Mouse (Mus musculus): ENCODE data around the gene Il3ra.

Il3ra gene

DNA sequence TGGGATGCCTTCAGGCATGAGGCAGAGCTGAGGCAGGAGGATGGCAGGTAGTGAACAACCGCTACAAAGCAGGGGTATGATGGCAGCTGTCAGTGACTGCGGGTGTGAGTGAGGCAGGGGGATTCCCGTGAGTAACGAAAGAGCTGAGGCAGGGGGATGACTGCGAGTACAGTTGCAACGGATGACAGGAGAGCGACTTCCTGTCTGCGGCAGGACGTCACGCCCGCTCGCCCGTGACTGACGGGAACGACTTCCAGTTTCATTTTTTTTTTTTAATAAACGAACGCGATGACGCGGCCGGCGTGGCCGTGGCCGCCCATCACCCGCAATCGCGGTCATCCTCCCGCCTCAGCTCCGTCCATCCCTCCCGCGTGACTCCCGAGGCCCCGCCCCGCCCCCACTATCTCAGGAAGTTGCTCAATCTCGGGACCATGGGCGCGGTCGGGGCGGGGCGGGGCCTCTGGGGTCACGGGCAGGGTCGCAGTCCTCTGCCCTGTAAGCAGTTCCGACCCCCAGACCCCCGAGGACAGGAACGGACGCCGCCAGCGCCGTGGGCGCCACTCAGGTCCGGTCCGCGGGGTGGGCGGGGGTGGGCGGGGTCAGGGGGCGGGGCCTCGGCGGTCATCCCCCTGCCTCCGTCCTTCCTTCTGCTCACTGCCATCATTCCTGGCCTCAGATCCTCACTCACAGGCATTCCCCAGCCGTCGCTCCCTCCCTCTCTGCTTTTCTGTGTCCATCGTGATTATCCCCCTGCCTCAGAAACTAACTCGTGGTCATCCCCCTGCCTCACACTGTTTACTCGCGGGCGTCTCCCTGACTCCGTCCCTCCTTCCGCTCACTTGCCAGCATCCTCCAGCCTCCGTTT lies at the start of gene Il3ra:
Gene Il3ra, plus strand, starts transcription at position 328 of the 865 bp plus-strand sequence.
- CTCF ChIA-PET, result interaction anchor here (0.6 kb wide), 1 partner anchor 368 kb away, joined by 6 read pairs; no protein-coding TSS in a partner anchor

DNA sequence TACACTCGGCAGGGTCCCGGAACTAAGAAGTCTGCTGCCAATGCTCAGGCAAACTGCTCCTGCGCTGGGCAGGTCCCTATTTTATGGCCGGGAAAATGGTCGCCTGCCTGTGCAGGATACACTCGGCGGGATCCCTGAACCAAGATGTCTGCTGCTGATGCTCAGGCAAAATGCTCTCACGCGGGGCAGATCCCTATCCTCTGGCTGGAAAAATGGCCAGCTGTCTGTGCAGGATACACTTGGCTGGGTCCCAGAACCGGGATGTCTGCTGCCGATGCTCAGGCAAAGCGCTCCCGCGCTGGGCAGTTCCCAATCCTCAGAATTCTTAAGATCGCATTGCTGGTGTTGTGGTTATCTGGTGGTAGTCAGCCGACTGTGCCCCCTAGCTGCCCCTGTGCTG lies 37.1 kb upstream of the Il3ra start:
- CTCF ChIA-PET, result no interaction called here

- CTCF ChIA-PET, result no interaction called here
Measured at GRCm38 (mm10) chr14:14309416-14309815, 36.7 kb upstream of the Il3ra start.

DNA sequence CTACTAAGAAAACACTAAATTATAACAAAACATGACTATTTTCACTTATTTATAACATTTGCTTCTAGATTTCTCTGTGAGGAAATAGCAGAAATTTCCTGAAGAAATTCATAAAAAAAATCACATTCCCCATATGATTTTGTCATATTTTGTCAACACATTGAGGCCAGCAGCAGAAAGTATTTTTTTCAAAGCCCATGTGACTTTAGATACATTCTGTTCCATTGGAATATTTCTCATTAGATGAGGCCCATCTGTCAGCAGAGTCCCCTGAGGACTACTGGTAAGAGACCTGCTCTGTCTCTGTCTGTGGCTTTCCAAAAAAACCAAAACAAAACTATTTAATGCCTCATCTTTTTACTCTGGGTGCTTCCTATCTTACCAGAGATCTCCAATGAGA lies 23.5 kb upstream of the Il3ra start, which contains the start of gene Olfr31:
Gene Olfr31, plus strand, starts transcription at position 301 of the 400 bp plus-strand sequence.
- CTCF ChIA-PET, result no interaction called here

DNA sequence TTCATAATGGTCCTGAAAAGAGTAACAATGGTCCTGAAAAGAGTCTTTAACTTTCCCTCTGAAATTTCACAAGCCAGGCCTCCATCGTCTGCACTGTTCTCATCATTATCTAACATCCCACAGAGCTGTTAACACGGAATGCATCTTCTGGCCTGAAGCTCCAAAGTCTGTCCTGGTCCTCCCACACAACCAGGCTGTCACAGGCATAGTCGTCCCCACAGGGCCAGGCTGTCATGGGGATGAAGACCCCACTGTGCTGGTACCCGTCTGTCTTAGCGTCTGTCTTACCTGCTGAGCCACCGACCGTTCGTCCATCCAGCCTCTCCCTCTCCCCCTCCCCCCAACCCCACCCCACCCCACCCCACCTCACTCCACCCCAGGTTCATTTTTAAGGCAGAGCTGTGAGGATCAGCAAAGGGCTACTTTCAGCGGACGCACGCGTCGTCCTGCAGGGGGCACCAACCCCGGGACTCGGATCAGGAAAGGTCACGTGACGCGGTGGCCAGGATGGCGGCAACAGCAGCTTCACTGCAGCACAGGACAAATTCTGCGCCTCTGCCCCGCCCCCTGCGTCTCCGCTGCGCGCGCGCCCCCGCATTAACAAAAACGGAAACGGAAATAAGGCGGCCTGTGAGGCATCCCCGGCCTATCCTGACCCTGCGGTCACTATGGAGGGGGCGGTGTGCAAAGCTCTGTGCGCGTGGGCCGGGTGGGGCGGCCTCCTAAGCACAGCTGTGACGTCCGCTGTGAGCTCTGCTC lies 783 bp upstream of the Il3ra start:
- CTCF ChIA-PET, result interaction anchor here (0.6 kb wide), 1 partner anchor 369 kb away, joined by 6 read pairs; no protein-coding TSS in a partner anchor

DNA sequence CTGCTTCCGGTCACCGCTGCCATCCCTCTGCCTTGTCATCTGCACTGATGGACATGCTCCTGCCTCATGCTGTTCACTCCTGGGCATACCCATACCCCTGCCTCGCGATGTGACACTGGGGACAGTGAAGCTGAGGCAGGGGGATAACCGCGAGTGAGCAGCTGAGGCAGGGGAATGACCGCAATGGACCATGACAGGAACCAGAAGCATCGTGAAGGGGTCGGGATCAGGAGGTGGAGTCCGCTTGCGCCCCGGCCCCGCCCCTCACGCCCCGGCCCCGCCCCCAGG lies 682 bp downstream of the Il3ra start:
- CTCF ChIA-PET, result no interaction called here

DNA sequence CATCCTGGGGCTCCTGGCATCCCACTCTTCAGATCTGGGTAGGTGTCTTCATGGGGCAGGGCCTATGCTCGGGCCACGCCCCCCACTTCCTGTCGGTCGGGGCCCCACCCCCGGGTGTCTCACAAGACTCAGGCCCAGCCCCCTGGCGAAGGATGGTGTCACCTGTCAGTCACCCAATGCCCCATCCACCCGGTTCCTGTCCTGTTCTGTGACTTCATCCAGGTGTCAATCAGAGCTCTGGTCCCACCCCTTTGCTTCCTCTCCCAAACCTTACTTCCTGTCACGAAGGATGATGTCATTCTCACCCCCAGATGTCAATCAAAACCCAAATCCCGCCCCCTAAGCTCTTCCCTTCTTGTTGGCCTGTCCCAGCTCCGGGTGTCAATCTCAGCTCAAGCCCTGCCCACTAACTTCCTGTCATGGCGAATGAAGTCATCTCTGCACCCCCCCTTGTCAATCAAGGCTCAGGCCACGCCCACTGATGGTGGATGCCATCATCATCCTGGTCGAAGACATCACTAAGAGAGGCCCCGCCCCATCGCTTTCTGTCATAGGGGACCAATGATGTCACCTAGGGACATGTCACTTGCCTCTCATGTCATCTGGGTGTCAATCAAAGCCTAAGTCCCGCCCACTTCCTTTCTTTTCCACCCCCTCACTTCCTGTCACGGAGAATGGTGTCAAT lies 1.2 kb downstream of the Il3ra start:
- CTCF ChIA-PET, result no interaction called here

DNA sequence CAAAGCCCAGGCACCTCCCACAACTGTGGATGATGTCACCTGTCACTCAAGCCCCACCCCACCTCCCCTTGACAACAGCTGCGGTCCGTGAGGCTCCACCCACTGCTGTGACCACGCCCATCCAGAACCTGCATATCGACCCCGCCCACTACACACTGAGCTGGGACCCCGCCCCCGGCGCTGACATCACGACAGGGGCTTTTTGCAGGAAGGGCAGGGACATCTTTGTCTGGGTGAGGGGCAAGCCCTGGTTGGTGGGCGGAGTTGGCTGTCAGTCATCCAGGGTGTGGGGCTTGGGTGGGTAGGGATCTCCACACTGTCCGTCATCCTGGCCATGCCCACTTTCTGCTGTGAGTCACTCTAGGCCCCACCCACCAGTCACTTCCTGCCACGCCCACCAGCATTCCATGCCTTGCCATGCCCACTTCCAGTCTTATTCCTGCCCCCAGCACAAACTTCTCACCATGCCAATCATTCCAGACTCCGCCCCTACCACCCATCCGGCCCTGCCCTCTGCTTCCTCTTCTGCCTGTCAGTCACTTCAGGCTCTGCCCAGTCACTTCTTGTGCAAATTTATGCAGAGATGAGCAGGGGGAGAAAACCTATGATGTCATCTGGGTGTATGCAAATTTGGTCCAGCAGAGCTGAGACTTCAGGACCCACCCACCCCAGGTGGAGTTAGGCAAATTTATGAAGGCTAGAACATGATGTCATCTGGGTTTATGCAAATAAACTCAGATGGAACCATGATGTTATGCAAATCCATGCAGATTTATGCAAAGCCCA lies 2.0 kb downstream of the Il3ra start:
- CTCF ChIA-PET, result no interaction called here

DNA sequence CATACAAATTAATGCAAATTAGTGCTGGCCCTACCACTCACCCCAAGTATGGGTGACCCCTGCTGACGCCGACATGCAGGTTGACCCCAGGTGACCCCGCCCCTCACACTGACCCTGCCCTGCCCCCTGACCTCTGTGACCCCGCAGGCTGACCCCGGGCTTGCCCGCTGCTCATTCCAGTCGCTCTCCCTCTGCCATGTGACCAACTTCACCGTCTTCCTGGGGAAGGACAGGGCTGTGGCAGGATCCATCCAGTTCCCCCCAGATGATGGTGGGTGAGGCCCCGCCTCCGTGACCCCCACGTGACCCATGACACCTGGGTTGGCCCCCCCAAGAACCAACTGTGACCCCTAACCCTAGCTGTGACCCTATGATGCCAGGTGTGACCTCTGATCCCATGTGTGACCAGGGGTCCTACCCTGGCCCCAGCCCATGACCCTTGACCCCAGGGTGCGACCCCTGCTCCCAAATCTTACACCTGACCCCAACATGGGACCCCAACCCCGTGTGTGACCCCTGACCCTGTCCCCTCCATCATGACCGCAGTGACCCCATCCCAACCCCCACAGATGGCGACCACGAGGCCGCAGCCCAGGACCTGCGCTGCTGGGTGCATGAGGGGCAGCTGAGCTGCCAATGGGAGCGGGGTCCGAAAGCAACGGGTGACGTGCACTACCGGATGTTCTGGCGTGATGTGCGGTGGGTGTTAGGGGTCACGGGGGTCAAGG lies 2.8 kb downstream of the Il3ra start:
- CTCF ChIA-PET, result interaction anchor here (0.6 kb wide), 1 partner anchor 515 kb away, joined by 3 read pairs; no protein-coding TSS in a partner anchor

DNA sequence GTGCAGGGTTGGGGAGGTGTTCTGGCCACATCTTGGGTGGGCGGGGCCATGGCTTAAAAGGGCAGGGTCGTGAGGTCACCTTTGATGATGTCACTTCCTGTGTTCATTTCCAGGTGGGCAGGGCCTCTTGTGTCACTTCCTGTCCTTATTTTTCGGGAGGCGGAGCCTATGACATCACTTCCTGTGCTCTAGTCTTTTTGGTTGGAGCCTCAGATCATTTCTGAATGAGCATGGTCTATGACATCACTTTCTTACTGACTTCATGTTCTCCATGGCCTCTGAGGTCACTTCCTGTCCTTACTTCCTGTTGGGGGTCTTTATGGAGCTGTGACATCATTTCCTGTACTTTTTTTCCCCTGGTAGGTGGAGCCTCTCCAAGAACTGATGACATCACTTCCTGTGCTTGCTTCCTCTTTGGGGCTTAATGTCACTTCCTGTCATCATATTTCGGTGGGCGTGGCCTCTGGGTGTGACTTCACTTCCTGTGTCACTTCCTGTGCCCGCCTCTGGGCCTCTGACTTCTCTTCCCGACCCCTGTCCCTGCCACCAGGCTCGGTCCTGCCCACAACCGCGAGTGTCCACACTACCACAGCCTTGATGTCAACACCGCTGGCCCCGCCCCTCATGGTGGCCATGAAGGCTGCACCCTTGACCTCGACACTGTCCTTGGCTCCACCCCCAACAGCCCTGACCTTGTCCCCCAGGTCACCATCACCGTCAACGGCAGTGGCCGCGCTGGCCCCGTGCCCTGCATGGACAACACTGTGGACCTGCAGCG lies 3.6 kb downstream of the Il3ra start:
- CTCF ChIA-PET, result interaction anchor here (0.6 kb wide), 1 partner anchor 514 kb away, joined by 3 read pairs; no protein-coding TSS in a partner anchor

- CTCF ChIA-PET, result no interaction called here
Measured at GRCm38 (mm10) chr14:14350263-14351147, 4.4 kb downstream of the Il3ra start.

GRCm38 (mm10) chr14:14351148-14351455 lies 5.0 kb downstream of the Il3ra start:
- CTCF ChIA-PET, result no interaction called here

- CTCF ChIA-PET, result no interaction called here
Measured at GRCm38 (mm10) chr14:14351721-14352590, 5.9 kb downstream of the Il3ra start.

DNA sequence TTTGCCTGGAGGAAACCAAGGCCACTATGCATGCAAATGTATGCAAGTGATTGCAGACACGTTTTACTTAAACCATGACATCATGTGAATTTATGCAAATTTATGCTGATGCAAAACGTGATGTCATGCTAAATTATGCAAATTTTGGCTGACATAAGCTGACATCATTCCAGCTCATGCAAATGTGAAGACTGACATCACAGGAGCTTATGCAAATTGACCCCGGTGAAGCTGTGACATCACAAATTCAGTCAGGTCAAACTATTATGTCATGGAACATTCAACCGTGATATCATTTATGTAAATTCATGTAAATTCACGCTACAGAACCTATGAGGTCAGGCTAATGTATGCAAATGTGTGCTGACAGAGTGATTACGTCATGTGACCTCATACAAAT lies 6.5 kb downstream of the Il3ra start:
- CTCF ChIA-PET, result no interaction called here

DNA sequence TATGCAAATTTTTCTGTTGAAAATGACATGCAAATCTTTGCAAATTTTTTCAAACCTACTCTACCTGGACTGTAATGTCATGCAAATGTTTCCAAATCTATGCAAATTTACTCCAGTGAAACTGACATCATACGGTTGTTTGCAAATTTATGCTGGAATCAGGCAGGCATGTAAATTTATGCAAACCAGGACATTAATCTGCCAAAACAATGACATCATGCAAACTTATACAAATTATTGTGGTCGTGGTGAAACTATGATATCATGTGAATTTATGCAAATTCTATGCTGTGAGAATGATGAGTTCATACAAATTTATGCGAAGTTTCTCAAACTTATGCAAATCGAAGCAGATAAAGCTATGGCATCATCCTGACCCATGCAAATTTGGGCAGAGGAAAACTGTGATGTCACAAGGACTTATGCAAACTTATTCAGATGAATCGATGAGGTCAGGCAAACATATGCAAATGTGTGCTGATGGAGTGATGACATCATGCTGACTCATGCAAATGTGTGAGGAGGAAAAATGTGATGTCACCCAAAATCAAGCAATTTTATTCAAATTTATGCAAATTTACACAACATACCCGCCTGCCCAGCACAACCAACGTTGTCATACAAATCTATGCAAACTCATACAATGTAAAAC lies 7.1 kb downstream of the Il3ra start:
- CTCF ChIA-PET, result no interaction called here

DNA sequence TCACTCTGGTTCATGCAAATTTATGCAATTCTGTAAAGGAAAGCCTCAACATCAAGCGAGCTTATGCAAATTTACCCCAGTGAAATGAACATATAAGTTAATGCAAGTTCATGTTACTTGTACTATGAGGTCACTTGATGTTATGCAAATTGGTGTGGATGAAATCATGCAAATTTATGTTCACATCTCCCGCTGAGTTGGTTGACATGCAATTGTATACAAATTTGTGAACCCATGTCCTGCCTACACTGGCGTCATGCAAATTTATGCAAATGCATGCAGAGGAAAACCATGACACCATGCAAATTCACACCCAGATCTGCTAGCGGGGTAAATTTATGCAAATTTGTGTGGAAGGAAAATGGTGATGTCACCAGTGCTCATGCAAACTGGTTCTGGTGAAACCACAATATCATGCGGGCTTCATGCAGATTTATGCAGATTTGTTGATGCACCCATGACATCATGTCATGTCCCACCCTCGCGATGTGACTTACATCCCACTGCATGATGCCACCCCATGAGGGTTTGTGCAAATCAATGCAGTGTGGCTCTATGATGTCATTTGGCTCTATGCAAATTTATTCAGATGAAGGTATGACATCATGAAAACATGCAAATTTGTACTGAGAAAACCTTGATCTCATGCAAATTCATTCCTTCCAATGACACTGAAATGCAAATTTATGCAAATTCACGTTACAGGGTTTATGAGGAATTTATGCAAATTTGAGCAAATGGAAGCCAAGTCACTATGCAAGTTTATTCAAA lies 7.8 kb downstream of the Il3ra start:
- CTCF ChIA-PET, result no interaction called here
